Mouse (Mus musculus) layer of hippocampus, postnatal 36 days (tissue): ENCODE data around the gene Clcn2. TPM values are rescaled to one million over a fixed set of nuclear protein-coding genes. Genes with fewer than 3 reads are reported as not detected.

Experiments
- DNase-seq, 2 experiments: peaks; one replicate each; pipeline ENCODE4 v3.0.0; 2022
- total RNA-seq, 2 experiments: library from RNA; stranded (reverse); gene quantifications; 2 replicates each; pipeline ENCODE4 v1.2.3; 2021

The Clcn2 gene
- total RNA-seq = 10 to 100 TPM; 66.0 to 71.3 TPM

DNA sequence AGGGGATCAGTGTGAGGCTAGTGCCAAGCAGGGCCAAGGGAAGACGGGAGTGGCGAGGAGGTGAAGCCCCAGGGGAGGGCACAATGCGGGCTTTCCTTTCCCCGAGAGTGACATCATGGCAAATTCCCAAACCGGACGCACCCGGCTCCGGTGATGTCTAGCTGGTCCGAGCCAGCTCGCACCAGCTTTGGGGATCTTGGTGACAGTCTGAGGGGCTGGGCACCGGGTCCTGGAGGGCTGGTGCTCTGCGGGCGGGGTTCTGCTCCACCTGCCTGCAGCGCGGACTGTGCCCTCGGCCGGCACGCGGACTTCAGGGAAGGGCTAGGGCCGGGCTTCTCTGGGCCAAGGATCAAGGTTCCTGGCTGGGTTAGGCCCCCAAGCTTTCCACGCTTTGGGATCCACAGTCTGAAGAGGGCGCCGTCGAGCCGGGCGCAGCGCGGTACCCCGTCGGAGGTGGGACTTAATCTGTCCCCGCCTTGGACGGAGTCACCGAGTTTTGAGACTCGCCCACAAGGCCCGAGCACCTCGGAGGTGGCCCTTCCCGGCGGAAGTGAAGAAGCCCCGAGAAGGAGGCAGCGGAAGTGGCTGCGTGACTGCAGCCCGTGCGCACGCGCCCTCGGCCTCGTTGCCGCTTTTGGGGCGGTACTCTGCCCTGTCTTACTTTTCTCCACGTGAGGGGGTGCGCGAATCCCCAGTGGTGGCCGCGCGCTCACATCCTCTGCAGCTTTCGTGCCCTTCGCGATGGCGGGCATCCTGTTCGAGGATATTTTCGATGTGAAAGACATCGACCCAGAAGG lies at the start of gene Clcn2, which contains the start of gene Polr2h:
Gene Clcn2 (minus strand): TSS at position 566 of the 797 bp plus-strand sequence.
Gene Polr2h (plus strand): TSS at position 485 of the 797 bp plus-strand sequence.
- peak; percentile 95 to 98 for DNase-seq

DNA sequence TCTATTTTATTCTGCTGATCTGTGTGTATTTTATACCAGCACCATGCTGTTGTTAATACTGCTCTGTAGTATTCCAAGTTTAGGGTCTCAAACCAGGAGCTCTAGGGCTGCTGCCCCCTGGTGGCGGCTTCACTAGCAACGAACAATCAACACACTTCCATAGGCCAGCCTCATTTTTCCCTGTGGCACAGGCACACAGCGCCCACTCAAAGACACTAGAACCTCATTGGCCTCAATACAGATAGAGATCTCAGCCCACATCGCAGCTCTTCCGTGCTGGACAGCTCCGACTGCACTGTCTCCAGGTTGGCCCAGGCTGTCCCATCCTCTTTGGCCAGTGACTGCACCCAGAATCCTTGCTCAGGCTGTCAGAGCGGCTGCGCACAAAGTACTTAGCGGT lies 47.7 kb upstream of the Clcn2 start:
- no peak for DNase-seq

DNA sequence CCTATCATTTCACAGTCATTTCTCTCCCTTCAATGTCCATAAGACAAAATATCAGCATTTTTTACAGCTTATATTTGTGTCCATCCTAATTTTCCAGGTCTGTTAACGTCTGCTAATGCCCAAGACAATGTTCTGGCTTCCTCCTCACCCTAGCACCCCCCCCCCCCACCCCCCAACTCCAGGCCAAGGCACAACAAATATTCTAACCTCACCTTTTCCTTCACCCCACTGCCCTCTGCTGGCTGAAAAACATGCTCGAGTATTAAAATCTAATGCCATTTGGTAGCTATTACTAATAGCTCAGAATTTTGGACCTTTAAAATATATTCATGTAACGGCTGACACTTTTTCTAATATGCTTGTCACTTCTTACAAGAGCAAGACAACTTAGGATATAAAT lies 44.1 kb upstream of the Clcn2 start:
- DNase-seq = peak in 1 of 2 experiments; percentile 39

DNA sequence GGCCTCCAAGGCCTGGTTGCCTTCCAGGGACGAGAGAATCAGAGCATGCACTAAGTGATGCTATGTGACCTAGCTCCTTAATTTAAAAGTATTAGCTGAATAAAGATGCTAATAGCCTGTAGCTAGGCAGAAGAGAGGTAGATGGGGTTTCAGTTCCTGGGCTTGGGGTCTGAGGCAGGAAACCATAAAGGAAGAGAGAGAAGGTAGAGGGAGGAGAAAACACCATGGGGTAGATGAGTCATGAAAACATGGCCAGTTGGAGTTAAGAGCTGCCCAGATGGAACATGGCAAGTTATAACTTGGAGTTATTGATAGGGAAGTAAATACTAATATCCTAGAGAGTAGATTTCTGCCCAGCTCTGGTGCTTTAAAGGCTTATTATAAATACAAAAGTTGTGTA lies 39.8 kb upstream of the Clcn2 start:
- DNase-seq = no peak

DNA sequence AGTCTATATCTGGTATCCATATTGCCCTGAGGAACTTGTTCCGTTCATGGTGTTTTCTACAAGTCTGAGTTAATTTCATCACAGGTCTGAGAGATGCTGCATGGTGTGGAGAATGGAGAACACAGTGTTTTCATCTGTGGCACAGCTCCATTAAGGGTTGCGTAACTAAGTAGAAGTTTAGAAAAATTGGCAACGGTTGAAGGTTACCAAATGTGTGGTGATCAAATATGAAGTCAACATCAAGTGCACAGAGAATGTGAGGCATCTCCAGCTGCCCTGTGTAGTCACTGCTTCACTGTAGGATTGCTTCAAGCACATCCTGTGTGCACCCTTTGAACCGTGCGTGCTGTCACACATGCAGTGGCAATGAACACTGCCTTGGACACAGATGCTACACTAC lies 38.5 kb upstream of the Clcn2 start:
- DNase-seq = no peak

DNA sequence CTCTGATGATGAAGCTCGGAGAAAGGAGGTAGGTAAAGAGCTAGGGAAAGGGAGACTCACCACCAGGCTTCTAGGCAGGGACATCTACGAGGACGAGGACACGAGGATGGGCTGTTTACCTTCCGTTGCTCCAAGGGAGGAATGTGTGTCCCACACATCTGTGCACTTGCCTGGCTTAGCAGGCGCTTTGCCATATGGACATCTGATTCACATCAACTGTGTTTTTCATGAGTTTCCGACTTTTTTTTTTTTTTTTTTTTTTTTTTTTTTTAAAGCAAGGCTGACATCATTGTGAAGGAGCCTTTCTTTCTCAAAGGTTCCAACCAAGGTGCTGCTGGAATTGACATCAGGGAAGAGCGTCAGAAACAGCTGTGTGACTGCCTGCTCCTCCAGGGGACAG lies 33.0 kb upstream of the Clcn2 start:
- peak in 1 of 2 experiments; percentile 32 for DNase-seq

DNA sequence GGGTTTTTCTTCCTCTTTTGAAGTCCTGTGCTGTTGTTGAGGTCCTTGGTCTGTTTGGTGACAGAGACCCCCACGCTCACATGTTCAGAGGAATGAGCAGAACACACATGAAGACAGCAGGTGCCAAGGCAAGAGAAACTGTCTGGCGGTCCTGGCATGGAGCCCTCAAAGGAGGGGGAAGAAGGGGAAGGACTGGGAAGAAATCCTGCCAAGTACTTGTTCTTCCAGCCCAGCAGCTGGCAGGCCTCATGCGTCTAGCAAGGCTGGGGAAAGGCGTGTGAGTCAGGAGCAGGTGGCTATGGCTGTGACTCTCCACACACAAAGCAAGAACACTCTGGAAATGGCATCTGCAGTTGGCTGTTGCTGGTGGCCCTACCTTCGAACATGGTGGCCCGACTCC lies 29.1 kb upstream of the Clcn2 start:
- DNase-seq = peak; percentile 65 to 75

DNA sequence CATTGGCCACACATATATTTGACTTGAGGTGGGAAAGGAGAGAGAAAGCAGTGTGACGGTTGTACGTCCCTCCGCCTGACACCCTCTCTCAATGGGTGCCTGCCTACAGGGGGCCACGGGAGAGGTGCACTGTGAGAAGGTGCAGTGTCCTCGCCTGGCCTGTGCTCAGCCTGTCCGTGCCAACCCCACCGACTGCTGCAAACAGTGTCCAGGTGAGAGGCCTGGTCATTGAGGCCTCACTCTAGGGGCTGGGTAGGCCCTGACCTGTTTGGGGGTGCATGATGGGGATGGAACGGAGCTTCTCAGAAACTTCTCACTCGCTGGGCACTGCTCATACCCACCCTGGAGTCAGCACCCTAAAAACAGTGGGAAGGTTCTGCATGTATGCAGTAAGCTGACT lies 22.3 kb upstream of the Clcn2 start:
- no peak for DNase-seq

DNA sequence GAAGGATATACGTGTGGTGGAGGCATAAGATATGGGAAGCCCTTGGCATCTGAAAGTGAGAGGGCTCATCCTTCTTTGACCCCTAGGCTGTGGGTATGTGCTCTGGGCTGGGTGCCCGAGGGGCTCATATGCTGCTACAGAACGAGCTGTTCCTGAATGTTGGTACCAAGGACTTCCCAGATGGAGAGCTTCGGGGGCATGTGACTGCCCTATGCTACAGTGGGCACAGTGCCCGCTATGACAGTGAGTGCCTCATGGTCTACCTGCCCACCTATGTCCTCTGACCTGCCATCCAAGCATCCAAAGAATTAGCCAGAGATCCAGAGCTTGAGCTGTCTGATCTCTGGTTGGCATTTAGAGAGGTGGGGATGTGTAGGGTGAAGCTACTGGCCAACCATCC lies 19.3 kb upstream of the Clcn2 start:
- no peak for DNase-seq

DNA sequence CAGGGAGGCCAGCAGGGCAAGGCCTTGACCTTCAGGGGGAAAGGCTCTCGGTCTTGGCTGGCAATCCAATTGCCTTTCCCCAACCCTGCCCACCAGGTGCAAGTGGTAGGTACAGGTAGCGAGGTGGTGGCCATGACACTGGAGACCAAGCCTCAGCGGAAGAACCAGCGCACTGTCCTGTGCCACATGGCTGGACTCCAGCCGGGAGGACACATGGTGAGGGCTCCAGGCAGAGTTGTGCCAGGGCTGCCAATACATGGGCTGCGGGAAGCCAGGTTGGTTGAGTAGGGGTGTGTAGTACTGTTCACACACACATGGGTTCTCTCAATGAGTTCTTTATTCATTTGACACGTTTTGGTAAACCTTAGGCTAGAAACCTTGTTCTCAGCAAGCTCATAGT lies 18.6 kb upstream of the Clcn2 start:
- no peak for DNase-seq

DNA sequence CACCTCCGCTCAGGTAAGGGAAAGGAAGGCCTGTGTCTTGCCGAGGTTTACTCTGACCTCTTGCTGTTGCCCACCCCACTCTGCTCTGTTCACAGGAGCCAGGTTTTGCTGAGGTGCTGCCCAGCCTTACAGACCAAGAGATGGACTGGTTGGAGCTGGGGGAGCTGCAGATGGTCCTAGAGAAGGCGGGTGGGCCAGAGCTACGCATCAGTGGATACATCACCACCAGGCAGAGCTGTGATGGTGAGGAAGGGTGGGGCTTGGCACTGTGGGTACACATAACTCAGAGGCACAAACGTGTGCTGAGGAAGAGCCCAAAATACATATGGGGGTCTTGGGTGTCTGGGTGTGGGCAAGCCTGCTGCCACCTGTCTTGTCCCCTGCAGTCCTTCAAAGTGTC lies 18.1 kb upstream of the Clcn2 start:
- DNase-seq = no peak

DNA sequence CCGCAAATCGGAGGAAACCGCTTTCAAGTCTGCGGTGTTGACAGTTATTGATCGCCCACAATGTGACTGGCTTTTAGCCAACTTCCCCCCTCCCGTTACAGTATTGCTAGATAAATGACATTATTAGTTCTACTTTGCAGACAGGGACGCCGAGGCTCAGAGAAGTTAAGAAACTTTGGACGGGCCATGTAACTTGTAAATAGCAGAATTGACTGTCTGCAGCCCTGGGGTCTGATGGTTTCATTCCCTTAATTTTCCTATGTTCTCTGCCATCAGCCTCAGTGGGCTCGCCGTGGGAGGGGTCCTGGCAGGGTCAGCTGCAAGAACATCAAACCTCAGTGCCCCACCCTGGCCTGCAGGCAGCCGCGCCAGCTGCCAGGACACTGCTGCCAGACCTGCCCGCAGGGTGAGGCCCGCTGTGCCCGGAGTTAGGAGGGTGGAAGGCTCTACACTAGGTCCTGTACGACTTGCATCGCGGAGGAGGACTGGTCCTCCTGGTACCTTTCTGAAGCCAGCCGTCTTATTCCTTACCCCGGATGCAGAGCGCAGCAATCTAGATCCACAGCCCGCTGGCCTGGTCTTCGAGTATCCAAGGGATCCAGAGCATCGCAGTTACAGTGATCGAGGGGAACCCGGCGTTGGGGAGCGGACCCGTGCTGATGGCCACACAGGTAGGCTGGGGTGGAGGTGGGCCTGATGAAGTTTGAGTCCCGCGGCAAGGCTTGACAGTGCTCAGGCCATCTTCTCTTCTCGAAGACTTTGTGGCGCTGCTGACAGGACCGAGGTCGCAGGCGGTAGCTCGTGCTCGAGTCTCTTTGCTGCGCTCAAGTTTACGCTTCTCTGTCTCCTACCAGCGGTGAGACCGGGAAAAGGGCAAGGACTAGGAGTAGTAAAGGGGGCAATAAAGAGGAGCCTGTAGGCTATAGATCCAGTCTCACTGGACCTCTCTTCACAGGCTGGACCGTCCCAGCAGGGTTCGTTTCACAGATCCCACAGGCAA lies 16.5 kb upstream of the Clcn2 start, which contains the start of gene Thpo:
Gene Thpo (minus strand): TSS at position 781 of the 1,000 bp plus-strand sequence.
- no peak for DNase-seq

DNA sequence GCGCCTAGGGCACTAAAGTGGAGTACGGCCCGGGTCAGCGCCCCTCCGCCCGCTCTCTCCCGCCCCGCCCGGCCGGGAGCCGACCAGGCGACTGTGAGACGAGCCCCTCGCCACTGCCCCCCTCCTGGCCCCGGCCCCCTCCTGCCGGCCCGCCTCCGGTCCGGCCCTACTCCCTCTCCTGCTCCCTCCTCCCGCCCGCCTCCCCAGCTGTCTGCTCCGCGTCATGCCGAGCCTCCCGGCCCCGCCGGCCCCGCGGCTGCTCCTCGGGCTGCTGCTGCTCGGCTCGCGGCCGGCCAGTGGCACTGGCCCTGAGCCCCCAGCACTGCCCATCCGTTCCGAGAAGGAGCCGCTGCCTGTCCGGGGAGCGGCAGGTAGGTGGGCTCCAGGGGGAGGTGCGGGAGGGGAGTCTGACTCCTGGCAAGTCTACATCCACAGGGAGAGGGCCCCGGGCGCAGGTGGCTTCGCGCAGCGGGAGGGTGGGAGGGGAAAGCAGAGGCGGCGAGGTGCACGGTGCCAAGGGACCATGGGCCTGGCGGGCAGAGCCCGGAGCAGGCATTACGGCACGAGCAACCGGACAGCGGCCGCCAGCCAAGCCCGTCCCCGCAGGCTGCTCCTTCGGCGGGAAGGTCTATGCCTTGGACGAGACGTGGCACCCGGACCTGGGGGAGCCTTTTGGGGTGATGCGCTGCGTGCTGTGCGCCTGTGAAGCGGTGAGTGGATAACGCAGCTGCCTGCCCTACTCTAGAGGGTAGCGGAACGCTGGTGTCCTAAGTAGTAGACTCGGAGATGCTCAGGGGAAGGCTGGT lies 15.6 kb upstream of the Clcn2 start, which contains the start of gene Chrd:
Gene Chrd (plus strand): TSS at position 203 of the 806 bp plus-strand sequence.
- DNase-seq = peak; percentile 58 to 64

DNA sequence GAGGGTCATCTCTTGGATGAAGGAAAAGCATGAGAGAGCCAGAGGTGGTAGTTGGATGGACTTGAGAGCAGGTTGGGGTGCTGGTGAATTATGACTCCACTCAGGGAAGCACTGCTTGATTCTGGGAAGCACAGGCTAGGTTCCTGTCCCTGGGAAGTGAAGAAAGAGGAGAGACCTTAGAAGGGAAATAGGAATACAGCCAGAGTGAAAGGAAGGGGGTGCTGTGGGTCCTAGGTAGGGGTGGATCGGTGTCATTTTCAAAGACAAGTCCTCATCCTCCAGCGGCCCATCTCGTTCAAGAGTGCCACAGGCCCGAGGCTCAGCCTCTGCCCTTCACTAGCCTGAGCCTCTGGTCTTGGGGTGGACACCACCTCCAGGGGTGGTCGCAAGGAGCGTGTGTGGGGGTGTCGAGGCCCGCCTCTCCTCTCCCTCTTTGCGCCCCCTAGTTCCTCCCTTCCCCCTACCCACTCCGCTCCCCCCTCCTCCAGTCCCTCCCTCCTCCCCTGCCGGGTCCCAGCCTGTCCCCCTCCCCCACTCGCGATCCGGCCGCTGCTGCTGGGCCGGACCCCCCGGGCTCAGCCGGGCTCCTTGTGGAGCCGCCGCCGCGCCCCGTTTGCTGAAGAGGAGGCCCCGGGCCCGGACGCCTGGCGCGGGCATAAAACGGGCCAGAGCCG lies 14.8 kb upstream of the Clcn2 start:
- DNase-seq = peak; percentile 27 to 36

DNA sequence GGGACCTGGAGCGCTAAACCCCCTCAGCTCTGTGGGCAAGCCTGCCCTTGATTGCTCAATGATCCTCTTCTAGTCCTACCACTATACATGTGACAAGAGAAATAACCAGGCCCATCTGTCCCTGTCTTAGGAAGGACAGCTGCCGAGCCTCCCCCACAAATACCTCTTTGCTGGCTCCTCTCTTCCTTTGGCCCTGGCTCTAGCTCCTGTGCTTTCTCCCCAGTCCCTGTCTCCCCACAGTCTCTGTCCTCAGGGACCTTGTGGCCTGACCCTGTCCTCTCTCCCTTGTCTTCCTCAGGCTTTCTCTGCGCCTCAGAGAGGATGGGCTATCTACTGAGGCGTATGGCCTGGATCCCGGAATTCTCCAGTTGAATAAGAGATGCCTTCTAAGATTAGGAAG lies 14.1 kb upstream of the Clcn2 start:
- DNase-seq = peak; percentile 49 to 53

DNA sequence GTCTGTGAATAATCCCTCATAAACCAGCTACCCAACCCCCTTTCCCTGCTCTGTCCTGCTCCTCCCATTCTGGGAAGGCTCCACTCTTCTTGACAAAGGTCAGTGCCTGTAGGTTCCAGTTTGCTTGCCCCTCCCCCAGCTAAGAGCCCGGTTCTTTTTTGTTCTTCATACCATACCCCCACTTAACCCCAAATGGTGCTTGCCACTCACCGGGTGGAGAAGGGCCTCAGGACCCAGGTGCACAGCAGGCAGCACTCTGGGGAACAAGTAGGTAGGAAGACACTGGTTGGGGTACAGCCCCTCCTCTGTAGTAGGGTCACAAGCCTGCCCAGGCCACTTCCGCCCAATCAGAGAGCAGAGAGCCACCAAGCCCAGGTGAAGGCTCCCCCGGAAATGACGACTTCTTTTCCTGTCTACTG lies 12.8 kb upstream of the Clcn2 start:
- DNase-seq = no peak

DNA sequence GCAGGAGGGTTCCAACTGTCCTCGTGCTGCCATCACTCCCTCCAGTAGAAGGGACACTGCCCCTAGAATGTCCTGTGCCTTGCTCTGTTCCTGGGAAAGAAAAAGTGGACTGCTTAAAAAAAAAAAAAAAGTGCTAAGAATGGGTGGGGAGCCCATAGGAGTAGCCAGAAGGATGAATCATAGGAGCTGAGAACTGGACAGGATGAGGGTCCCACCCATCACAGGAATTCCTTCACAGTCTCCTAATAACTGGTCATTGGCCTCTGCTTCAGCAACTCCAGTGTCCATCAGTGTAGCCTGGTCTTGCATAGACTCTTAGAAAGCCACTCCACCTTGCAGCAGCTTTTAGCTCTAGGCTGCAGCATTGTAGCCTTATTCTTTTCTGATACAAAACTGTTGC lies 8.8 kb upstream of the Clcn2 start:
- DNase-seq = no peak

DNA sequence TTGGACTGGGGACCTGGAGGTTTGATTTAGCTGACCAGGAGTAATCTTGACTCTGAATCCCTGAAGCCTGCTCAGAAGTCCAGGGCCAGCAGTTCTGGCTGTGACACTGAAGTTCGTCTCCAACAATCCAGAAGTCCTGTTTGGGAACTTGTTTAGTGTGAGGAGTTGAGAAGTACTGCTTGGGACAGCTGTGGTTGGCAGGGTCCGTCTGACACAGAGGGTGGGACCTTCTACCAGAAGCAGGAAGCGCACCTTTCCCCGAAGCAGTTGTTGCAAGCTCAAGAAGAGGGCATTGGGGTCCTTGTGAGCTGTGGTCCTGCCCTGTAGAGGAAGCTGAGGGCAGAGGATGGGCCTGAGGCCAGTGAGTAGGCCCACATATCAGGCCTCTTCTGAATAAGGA lies 8.2 kb upstream of the Clcn2 start:
- DNase-seq = no peak

DNA sequence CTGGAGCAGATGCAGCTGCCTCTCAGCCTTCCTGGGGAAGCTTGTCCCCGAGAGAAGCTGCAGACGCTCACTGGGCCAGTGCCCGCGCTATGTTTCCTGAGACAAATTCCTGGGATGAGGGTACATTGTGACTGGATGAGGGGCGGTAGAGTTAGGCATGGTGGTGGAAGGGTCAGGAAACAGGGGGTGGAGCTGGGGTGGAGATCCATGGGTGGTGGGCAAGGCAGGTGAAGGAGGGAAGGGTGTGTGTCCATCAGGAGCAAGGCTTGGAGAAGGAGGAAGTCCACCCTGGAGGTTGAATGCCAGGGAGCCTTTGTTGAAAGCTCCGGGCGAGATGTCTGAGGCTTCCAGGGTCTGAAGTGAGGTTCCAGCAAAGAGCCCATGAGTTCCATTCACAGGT lies 7.8 kb upstream of the Clcn2 start:
- DNase-seq = no peak

DNA sequence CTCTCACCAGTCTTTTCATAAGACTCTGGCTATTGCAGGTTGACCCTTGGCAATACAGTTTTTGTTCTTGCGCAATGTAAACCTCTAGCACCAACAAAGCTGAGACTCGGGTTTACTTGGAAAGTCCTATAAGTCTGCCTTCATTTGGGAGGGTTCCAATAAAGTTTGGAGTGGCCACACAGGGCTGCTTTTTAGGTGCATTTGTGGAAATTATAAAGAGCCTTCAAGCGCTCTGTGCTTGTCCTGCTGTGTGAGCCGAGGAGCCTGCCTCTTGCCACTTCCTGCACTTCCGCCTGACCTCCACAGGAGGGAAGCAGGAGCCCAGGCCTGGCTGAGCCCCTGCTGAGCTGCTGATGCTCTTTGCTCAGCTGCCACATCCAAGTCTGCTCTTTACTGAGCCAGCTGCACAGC lies 6.8 kb upstream of the Clcn2 start:
- no peak for DNase-seq

DNA sequence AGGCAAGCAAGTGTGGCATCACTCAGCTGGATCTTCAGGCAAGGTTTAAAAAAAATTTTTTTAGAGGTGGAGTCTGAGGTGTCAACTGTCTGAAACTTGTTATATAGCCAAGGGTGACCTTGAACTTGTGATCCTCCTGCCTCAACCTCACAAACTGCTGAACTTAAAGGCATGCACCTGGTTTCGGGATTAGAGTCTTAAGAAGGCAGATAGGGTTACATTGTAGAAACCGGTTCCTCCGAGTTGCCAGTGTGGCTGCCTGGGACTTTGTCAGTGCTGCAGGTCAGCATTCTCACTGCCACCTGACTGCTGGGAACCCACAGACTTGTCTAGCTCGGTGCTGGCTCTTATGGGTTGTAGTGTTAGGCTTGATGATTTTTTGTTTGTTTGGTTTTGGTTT lies 5.7 kb upstream of the Clcn2 start:
- no peak for DNase-seq

DNA sequence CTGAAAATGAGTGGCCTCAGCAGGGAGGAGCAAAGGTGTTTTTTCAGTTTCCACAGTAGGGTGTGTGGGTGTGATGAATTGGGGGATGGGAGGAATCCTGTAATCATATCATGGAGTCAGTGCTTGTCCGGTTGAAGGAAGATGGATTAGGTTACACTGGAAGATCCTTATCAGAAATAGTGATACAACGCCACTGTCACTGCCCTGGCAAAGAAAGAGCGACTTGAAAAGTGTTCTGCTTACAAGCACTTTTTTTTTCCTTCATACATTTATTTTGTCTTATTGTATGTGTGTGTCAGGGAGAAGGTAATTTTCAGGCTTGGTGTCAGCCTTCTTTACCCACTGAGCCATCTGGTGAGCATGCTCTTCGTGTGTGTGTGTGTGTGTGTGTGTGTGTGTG lies 5.2 kb upstream of the Clcn2 start:
- DNase-seq = no peak
